Mouse (Mus musculus) olfactory bulb, adult 2 months (tissue): Measurements from ENCODE around the gene H3f3b. TPM values are rescaled to one million over a fixed set of nuclear protein-coding genes. Genes with fewer than 3 reads are reported as not detected.
A peak's percentile ranks its signal among the peaks of the same experiment; 100 is the strongest.

Source experiments
- H3K27ac ChIP-seq: fragments of 200-500 bp; 2 replicates; pipeline ENCODE4 v1.5.1; 2012; ENCODE audit warnings: low read depth, low read length; ENCODE audit not compliant: insufficient read depth
- H3K4me1 ChIP-seq: fragments of 200-500 bp; 2 replicates; pipeline ENCODE4 v1.6.1; 2012; ENCODE audit warnings: low read length; ENCODE audit not compliant: control insufficient read depth, insufficient read depth
- H3K4me3 ChIP-seq: fragments of 200-500 bp; 2 replicates; pipeline ENCODE4 v1.5.1; 2012; ENCODE audit warnings: mild to moderate bottlenecking, low read depth, low read length, moderate library complexity; ENCODE audit not compliant: insufficient read depth
- CTCF ChIP-seq: fragments of 200-500 bp; IDR thresholded peaks from 2 replicates; pipeline ENCODE4 v1.5.1; 2012; ENCODE audit warnings: low read depth, mild to moderate bottlenecking, low read length, moderate library complexity; ENCODE audit not compliant: insufficient read depth
- POLR2A ChIP-seq: fragments of 200-500 bp; IDR thresholded peaks from 2 replicates; pipeline ENCODE4 v1.6.1; 2012; ENCODE audit warnings: mild to moderate bottlenecking, low read depth, low read length, moderate library complexity; ENCODE audit not compliant: insufficient read depth
- WGBS: fragments of 180-500 bp; shearing (Covaris S2); methylation state at CpG from one replicate; pipeline ENCODE4 v1.1.7; 2018; 5-methylcytosine and 5-hydroxymethylcytosine counted together
- polyA plus RNA-seq: library from polyadenylated mRNA; stranded (reverse); fragments of >200 nt; gene quantifications from 2 replicates; pipeline ENCODE4 v1.2.4, GENCODE M21; 2012; ENCODE audit warnings: low replicate concordance; ENCODE audit not compliant: missing spikeins, insufficient read depth, insufficient read length

Gene H3f3b
- polyA plus RNA-seq, 1 experiment: 341 TPM

DNA sequence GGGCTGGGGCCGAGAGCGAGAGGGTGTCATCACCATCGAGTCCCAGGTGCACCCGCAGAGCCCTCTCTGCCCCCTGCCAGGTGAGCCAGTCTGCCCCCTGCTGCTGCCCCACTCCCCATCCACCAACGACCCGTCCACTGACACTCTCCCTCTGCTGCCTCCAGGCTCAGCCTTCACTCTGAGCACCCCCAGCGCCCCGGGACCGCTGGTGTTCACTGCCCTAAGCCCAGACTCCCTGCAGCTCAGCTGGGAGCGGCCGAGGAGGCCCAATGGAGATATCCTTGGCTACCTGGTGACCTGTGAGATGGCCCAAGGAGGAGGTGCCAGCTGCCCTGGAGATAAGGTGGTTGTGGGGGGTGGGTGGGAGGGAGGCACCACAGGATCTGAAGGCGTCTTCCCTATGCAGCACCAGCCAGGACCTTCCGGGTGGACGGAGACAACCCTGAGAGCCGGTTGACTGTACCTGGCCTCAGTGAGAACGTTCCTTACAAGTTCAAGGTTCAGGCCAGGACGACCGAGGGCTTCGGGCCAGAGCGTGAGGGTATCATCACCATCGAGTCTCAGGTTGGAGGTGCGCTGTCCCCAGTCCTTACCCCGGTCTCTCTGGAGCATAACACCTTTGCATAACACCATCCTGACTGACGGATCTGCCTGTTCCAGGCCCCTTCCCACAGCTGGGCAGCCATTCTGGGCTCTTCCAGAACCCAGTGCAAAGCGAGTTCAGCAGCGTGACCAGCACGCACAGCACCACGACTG is 20.5 kb downstream of the H3f3b start:
- H3K4me1 ChIP-seq: peaks cover 16% of the 10 kb centered on the region
- H3K4me3 ChIP-seq: no peak overlapping the region
- TF ChIP-seq CTCF (no peak), POLR2A (no peak)
- WGBS: 90% methylated on average over 28 of the region's 28 CpGs
- no peak overlapping the region for H3K27ac ChIP-seq

DNA sequence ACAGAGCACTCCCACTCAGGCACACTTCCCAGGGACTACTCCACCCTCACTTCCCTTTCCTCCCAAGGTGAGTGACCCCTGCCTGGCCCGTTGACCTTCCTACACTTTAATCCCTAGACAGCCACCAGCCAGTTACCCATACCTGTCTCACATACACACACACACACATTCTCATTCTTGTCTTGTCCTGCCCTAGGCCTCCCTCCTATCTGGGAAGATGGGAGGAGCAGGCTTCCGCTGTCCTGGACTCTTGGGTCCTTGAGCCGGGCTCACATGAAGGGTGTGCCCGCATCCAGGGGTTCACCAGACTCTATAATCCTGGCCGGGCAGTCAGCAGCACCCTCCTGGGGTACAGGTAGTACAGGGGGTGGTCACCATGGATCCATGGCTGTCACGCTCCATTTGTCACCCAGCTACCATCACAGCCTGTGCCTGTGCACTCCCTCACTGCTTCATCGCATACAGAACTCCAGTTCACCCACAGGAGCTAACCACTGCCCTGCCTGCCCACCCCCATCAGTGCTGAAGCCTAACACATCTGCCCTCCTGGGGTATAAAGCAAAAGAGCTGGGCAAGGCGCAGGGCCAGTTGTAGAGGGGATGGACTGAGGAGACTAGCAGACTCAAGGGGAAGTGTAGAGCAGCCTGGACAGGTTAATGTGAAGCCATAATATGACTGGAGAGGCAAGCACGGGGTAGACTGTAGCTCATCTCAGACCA is 21.9 kb downstream of the H3f3b start:
- Histone ChIP-seq H3K4me3 (no peak overlapping the region), H3K27ac (no peak overlapping the region), H3K4me1 (peaks cover 11% of the 10 kb centered on the region)
- WGBS: 76% methylated on average over 9 of the region's 9 CpGs
- no peak for TF ChIP-seq CTCF
- no peak for TF ChIP-seq POLR2A

DNA sequence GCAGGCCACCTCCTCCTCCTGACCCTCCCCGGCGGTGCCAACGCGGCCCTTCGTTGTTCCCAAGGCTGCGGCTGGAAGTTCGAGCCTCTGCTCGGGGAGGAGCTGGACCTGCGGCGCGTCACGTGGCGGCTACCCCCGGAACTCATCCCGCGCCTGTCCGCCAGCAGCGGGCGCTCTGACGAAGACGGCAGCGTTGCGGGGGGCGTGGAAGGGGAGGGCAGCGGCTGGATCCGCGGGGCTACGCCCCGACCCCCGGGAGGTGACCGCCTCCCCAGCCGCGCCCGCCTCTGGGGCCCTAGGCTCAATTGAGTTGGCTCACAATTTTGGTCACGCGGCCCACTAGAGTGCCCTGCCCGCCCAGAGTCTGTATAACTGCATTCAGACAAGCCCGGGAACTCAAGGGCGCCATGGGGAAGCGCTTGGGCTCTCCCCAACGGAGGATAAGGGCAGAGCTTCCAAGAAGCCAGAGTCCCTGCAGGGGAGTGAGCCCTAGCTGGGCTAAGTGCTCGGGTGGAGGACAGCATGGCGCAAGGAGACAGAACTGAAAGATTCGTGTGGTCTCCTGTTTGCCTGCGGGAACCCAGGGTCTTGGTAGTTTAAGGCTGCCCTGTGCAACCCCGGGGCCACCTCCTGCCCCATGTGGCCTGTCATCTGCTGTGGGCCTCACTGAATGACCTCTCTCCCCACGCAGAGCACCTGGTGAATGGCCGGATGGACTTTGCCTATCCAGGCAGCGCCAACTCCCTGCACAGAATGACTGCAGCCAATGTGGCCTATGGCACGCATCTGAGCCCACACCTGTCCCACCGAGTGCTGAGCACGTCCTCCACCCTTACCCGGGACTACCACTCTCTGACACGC is 22.7 kb downstream of the H3f3b start:
- WGBS: 6% methylated on average over 54 of the region's 54 CpGs
- H3K4me1 ChIP-seq: peaks cover 11% of the 10 kb centered on the region

DNA sequence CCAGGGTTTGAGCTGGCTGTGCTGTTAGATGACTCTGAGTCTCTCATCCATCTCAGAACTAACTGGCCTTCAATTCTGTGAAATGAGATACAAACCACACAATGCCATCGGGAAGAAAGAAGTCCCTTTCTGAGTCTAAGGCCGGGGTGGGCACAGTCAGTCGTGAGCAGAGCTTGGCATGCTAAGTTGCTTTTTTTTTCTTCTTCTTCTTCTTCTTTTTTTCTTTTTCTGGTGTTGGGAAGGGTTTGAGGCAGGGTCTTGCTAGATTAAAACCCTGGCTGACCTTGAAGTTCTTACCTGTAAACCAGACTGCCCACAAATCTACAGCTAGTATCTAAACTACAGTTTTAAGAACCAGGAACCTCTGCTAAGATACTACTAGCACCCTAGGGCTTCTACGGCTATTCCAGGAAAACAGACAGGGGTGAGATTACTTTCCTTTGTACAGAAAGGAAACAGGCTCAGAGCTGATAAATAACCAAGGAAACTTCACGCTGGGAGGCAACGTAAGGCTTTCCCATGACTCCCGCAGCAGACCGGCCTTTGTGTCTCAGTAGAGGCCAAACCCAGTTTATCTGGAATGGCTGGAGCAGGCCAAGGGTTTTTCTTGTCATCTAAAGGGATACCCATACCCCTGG is 23.5 kb downstream of the H3f3b start:
- WGBS: 29% methylated on average over 8 of the region's 8 CpGs
- H3K27ac ChIP-seq: no peak overlapping the region
- peaks cover 11% of the 10 kb centered on the region for H3K4me1 ChIP-seq
- H3K4me3 ChIP-seq: peak overlapping the region; percentile 43
- TF ChIP-seq CTCF (no peak), POLR2A (no peak)

More for the DNA sequence above, 22.7 kb downstream of the H3f3b start:
- H3K4me3 ChIP-seq: peak overlapping the region; percentile 43
- H3K27ac ChIP-seq: no peak overlapping the region
- peak; percentile 10; the same call in 1 of the 2 replicates for TF ChIP-seq CTCF
- no peak; the same call in 1 of the 2 replicates for TF ChIP-seq POLR2A

DNA sequence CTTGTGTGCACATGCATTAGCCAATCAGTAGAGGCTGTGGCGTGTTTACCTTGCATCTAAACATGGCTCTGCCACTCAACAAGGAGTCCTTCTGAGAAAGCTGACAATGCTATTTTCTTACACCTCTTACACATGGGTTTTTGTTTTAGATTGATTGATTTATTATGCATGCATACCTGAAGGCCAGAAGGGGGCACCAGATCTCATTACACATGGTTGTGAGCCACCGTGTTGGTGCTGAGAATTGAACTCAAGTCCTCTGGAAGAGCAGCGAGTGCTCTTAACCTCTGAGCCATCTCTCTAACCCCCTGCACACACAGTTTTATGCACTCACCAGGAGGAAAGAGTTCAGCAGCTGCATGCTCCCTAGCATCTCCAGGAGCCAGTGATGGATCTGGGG is 24.9 kb downstream of the H3f3b start:
- TF ChIP-seq CTCF: no peak
- TF ChIP-seq POLR2A: no peak
- no peak overlapping the region for H3K4me3 ChIP-seq
- H3K4me1 ChIP-seq: peaks cover 11% of the 10 kb centered on the region
- no peak overlapping the region for H3K27ac ChIP-seq
- 85% methylated on average over 3 of the region's 3 CpGs for WGBS

DNA sequence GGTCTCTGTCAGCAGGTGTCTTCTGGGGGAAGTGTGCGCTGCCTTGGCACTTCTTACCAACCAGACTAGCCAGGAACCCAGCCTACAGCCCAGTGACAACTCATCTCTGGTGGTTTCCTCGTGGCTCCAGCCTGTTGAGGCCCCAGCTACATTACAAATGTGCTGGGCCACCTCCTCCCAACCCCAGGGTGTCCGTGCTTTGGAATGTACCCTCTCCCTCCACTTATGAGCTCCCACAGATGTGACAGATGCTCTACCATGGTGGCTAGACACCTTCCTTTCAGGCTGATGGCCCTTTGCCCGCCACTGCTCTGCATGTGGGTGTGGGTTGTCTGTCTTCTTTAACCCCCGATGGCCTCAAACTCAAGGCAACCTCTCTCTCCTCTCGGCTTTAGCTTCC is 26.0 kb downstream of the H3f3b start:
- TF ChIP-seq POLR2A (no peak), CTCF (no peak)

DNA sequence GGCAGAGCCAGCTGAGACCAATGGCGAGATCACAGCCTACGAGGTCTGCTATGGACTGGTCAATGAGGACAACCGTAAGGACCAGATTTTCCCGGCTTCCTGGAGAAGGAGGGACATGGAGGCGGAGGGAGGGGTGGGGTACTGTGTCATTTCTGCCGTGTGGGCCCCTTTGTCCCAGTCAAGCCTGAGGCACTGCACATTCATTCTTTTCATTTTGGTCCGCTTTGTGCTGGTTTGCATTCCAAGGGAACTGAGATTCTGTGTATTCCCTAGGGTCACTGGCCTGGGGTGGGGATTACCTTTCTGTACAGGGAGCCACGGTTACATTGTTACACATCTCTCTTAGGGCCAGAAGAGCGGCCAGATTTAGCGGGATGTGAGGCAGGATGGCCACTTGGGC is 27.2 kb downstream of the H3f3b start:
- WGBS: 45% methylated on average over 10 of the region's 10 CpGs
- TF ChIP-seq CTCF (no peak), POLR2A (no peak)
- Histone ChIP-seq H3K4me3 (no peak overlapping the region), H3K27ac (no peak overlapping the region), H3K4me1 (peaks cover 11% of the 10 kb centered on the region)

More for the DNA sequence above, 26.0 kb downstream of the H3f3b start:
- Histone ChIP-seq H3K4me1 (peaks cover 11% of the 10 kb centered on the region), H3K27ac (no peak overlapping the region), H3K4me3 (no peak overlapping the region)
- WGBS: 76% methylated on average over 6 of the region's 6 CpGs

DNA sequence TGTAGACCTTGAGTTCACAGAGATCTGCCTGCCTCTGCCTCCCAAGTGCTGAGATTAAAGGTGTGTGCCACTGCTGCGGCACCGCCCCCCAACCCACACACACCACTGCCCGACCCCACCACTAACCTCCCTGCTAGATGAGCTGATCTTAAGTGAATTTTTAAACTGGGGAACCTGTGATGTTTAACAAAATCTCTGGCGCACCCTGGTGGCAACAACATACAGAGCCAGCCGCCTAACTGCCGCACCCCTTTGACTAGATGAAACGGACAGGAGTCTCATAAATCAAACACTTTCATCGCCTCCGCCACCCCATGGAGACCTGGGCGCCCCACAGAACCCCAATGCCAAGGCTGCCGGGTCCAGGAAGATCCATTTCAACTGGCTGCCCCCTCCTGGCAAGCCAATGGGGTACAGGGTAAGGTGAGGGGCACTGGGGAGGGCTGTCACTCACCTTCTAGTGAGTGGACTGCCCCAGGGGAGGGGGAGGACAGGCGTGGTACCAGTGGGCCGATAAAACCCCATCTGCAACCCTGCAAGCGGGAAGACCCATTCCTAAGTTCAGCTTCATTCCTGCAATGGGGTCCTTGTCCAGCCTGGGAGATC is 28.1 kb downstream of the H3f3b start:
- H3K27ac ChIP-seq: no peak overlapping the region

More for the DNA sequence above, 28.1 kb downstream of the H3f3b start:
- H3K4me3 ChIP-seq: no peak overlapping the region
- TF ChIP-seq POLR2A: no peak
- TF ChIP-seq CTCF: peak; percentile 44
- H3K4me1 ChIP-seq: peaks cover 2% of the 10 kb centered on the region
- WGBS: 15% methylated on average over 14 of the region's 14 CpGs
